Mouse (Mus musculus): ENCODE results near the gene Psmc5. TPM values are rescaled to one million over a fixed set of nuclear protein-coding genes. Genes with fewer than 3 reads are reported as not detected.

Gene Psmc5
- total RNA-seq, 2 experiments from 2014 or later: 99.9 to 105 TPM

GRCm38 (mm10) chr11:106267311-106267852 lies 11.4 kb downstream of the Psmc5 start:
- DNase-seq: peak; percentile 36 to 41
- intact Hi-C loops (cut with DNase I): no loop called here

- intact Hi-C loops (cut with DNase I): no loop called here
- DNase-seq: no peak
These were observed 11.9 kb downstream of the Psmc5 start for GRCm38 (mm10) chr11:106267871-106268270.

- intact Hi-C loops (cut with DNase I): no loop called here
- peak; percentile 81 to 85 for DNase-seq
These were observed 12.5 kb downstream of the Psmc5 start for GRCm38 (mm10) chr11:106268326-106269059.

GRCm38 (mm10) chr11:106269060-106269431 lies 13.1 kb downstream of the Psmc5 start:
- peak; percentile 42 to 47 for DNase-seq
- intact Hi-C loops (cut with DNase I): no loop called here

GRCm38 (mm10) chr11:106271131-106271793 lies 15.3 kb downstream of the Psmc5 start:
- intact Hi-C loops (cut with DNase I): loop anchor here (2.0 to 5.0 kb wide), 2 partner anchors 14 to 54 kb away; partner anchors contain the start of genes Ccdc47, Ddx42, Ftsj3 and Psmc5
- DNase-seq: peak in 1 of 2 experiments; percentile 21

GRCm38 (mm10) chr11:106271794-106272643 lies 16.1 kb downstream of the Psmc5 start:
- peak; percentile 23 to 59 for DNase-seq

GRCm38 (mm10) chr11:106272644-106273310 lies 16.8 kb downstream of the Psmc5 start, which contains the start of gene Smarcd2:
Gene Smarcd2, minus strand, starts transcription at chr11:106272972.
- intact Hi-C loops (cut with DNase I): loop anchor here (5.0 kb wide), 1 partner anchor 55 kb away; the partner anchor contains the start of genes Ccdc47 and Ddx42
- peak; percentile 99 for DNase-seq

More at GRCm38 (mm10) chr11:106271794-106272643, 16.1 kb downstream of the Psmc5 start:
- intact Hi-C loops (cut with DNase I): loop anchor here (2.0 to 5.0 kb wide), 2 partner anchors 15 to 55 kb away; partner anchors contain the start of genes Ccdc47, Ddx42, Ftsj3 and Psmc5

GRCm38 (mm10) chr11:106273311-106273684 lies 17.3 kb downstream of the Psmc5 start:
- no peak for DNase-seq
- intact Hi-C loops (cut with DNase I): loop anchor here (5.0 kb wide), 1 partner anchor 56 kb away; the partner anchor contains the start of genes Ccdc47 and Ddx42

- no peak for DNase-seq
- intact Hi-C loops (cut with DNase I): loop anchor here (5.0 kb wide), 1 partner anchor 57 kb away; the partner anchor contains the start of genes Ccdc47 and Ddx42
These were observed 17.9 kb downstream of the Psmc5 start for GRCm38 (mm10) chr11:106273811-106274210.

- DNase-seq: no peak
- intact Hi-C loops (cut with DNase I): loop anchor here (5.0 kb wide), 1 partner anchor 57 kb away; the partner anchor contains the start of genes Ccdc47 and Ddx42
These were observed 18.4 kb downstream of the Psmc5 start for GRCm38 (mm10) chr11:106274374-106274773.

- intact Hi-C loops (cut with DNase I): loop anchor here (5.0 kb wide), 1 partner anchor 58 kb away; the partner anchor contains the start of genes Ccdc47 and Ddx42
- peak in 1 of 2 experiments; percentile 50 for DNase-seq
These were observed 19.0 kb downstream of the Psmc5 start for GRCm38 (mm10) chr11:106274971-106275411.

- DNase-seq: peak; percentile 92 to 97
- intact Hi-C loops (cut with DNase I): no loop called here
These were observed 20.5 kb downstream of the Psmc5 start, which contains the start of gene Tcam1 for GRCm38 (mm10) chr11:106276454-106276853. Gene Tcam1, plus strand, starts transcription at chr11:106276672.

GRCm38 (mm10) chr11:106282452-106282851 lies 26.5 kb downstream of the Psmc5 start:
- intact Hi-C loops (cut with DNase I): no loop called here
- DNase-seq: no peak

- intact Hi-C loops (cut with DNase I): no loop called here
- DNase-seq: no peak
These were observed 27.4 kb downstream of the Psmc5 start for GRCm38 (mm10) chr11:106283371-106283770.

GRCm38 (mm10) chr11:106284126-106284525 lies 28.2 kb downstream of the Psmc5 start:
- no peak for DNase-seq
- intact Hi-C loops (cut with DNase I): no loop called here

- no peak for DNase-seq
- intact Hi-C loops (cut with DNase I): no loop called here
These were observed 30.3 kb downstream of the Psmc5 start for GRCm38 (mm10) chr11:106286206-106286605.

- intact Hi-C loops (cut with DNase I): no loop called here
- DNase-seq: no peak
These were observed 31.0 kb downstream of the Psmc5 start for GRCm38 (mm10) chr11:106286987-106287386.

- intact Hi-C loops (cut with DNase I): no loop called here
- DNase-seq: peak; percentile 71 to 81
These were observed 33.4 kb downstream of the Psmc5 start for GRCm38 (mm10) chr11:106289369-106289768.

GRCm38 (mm10) chr11:106290376-106290775 lies 34.4 kb downstream of the Psmc5 start:
- intact Hi-C loops (cut with DNase I): no loop called here
- DNase-seq: no peak
